Mouse (Mus musculus) brain, embryonic 14.5 days (tissue): ENCODE measurements around the gene Stt3a.

Source experiments
- CTCF ChIP-seq: fragments of 200-500 bp; IDR thresholded peaks from 2 replicates; pipeline ENCODE4 v1.5.1; 2012; ENCODE audit warnings: inconsistent platforms, mild to moderate bottlenecking, moderate library complexity, borderline replicate concordance; ENCODE audit not compliant: insufficient read depth, insufficient read length; ENCODE audit errors: extremely low read depth
- POLR2A ChIP-seq: fragments of 200-500 bp; IDR thresholded peaks from 2 replicates; pipeline ENCODE4 v1.6.1; 2012; ENCODE audit warnings: mild to moderate bottlenecking, inconsistent platforms, borderline replicate concordance; ENCODE audit not compliant: poor library complexity, insufficient read depth, insufficient read length, severe bottlenecking; ENCODE audit errors: extremely low read depth

- no peak for TF ChIP-seq POLR2A
- TF ChIP-seq CTCF = no peak
Observed at GRCm38 (mm10) chr9:36716624-36717023, 50.9 kb downstream of the Stt3a start.
